Mouse (Mus musculus): ENCODE data around the gene AI837181. TPM values are rescaled to one million over a fixed set of nuclear protein-coding genes. Genes with fewer than 3 reads are reported as not detected.

Gene AI837181
- polyA plus RNA-seq, 1 experiment from 2014 or later, result 65.4 TPM

DNA sequence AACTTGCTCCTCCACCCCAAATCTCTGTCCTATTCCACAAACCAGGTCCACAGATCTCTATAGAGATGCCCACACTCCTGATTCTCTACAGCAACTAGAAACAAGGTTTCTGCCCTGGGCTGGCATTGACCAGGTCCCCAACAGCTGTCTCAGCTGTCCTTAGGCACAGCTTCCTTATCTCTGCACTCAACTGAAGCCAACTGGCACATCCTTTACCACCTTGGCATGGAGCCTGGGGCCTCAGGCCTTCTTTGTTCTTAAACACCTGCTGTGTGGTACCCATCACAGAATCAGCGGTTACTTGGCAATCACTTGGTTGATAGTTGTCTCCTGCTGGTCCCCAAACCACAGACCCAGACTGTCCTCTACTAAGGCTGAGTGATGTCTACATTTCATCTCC lies 5.5 kb downstream of the AI837181 start:
- Histone ChIP-seq H3K4me3 (no peak overlapping the region), H3K36me3 (peaks cover 15% of the 10 kb centered on the region)
- no peak for ATAC-seq (ENCODE audit: low FRiP score, low read depth)

DNA sequence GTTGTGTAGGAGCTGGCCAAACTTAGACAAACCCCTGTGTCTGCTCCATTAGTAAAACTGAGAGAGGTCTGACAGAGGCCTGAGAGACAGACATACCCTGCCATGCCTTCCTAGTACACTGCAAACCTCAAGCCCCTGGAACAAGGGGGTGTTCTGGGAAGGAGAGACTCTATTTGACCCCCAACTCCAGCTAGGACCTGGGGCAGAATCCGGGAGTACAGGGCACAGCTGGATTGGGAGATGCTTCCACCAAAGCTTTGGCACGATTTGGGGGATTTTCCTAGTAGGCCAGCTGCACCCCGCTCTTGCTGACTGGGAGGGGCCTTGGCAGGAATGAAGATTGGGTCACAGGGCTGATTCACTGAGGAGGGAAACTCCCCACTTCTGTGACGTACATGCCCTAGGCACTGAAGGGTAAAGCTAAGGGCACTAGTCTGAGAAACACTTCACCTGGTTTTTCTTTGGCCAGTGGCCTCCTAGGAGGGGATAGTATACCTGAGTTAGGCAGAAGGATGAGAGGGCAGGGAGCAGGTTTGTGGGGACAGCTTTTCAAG lies 7.0 kb downstream of the AI837181 start:
- Histone ChIP-seq H3K9ac (no peak overlapping the region), H3K4me2 (replicated peaks) (no peak overlapping the region), H3K36me3 (peaks cover 4% of the 10 kb centered on the region), H3K27me3 (replicated peaks) (no peaks in the 10 kb centered on the region; the same call in 1 of the 2 replicates), H3K27ac (no peak overlapping the region), H3K4me3 (no peak overlapping the region), H3K4me1 (peaks cover 9% of the 10 kb centered on the region), H3K9me3 (no peaks in the 10 kb centered on the region)
- no peak for ATAC-seq (ENCODE audit: low FRiP score, low read depth)
- 84% methylated on average over 4 of the region's 4 CpGs for WGBS

More for the DNA sequence above, 5.5 kb downstream of the AI837181 start:
- no peaks in the 10 kb centered on the region for H3K27me3 ChIP-seq (replicated peaks)
- H3K9ac ChIP-seq, result no peak overlapping the region
- H3K9me3 ChIP-seq, result no peaks in the 10 kb centered on the region
- WGBS, result 85% methylated on average over 1 of the region's 1 CpGs
- H3K27ac ChIP-seq, result no peak overlapping the region
- no peak overlapping the region for H3K4me2 ChIP-seq (replicated peaks)
- peaks cover 23% of the 10 kb centered on the region for H3K4me1 ChIP-seq

GRCm38 (mm10) chr19:5432992-5433852 lies 8.3 kb downstream of the AI837181 start:
- 0 out of 2 replicates have a peak overlapping the region, but pooled peaks have one; percentile 10 for H3K27ac ChIP-seq
- peaks cover 8% of the 10 kb centered on the region for H3K4me1 ChIP-seq
- peak overlapping the region; percentile 24 for H3K4me3 ChIP-seq
- no peaks in the 10 kb centered on the region; the same call in 1 of the 2 replicates for H3K27me3 ChIP-seq (replicated peaks)
- no peaks in the 10 kb centered on the region; the same call in 1 of the 2 replicates for H3K36me3 ChIP-seq
- no peaks in the 10 kb centered on the region for H3K9me3 ChIP-seq
- H3K4me2 ChIP-seq (replicated peaks), result peak overlapping the region; percentile 59
- peak overlapping the region; percentile 23; the same call in 1 of the 2 replicates for H3K9ac ChIP-seq
- 13% methylated on average over 16 of the region's 16 CpGs for WGBS
- no peak for ATAC-seq (ENCODE audit: low FRiP score, low read depth)

DNA sequence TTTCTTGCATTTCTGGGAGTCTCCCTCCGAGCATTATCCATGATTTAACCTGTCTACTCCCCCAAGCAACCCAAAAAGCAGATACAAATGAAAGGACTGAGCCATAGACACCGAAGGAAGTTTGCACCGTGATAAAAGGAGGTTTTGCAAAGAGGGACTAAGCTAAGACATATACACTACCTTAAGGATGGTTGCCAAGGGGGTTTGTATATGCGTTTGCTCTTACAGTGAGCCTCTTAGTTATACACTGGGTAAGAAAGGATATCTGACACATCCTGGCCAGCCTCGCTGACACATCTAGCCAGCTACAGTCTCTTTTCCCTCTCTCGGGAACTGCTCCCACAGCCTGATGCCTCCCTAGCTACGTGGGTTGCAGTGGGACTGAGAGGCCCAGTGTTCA lies 9.0 kb downstream of the AI837181 start:
- no peak overlapping the region for H3K4me3 ChIP-seq
- WGBS, result 68% methylated on average over 7 of the region's 7 CpGs
- no peak overlapping the region for H3K27ac ChIP-seq
- H3K4me1 ChIP-seq, result peaks cover 8% of the 10 kb centered on the region
- no peak for ATAC-seq (ENCODE audit: low FRiP score, low read depth)
- H3K27me3 ChIP-seq (replicated peaks), result no peaks in the 10 kb centered on the region; the same call in 1 of the 2 replicates
- no peaks in the 10 kb centered on the region; the same call in 1 of the 2 replicates for H3K36me3 ChIP-seq
- no peak overlapping the region for H3K4me2 ChIP-seq (replicated peaks)
- no peaks in the 10 kb centered on the region for H3K9me3 ChIP-seq
- H3K9ac ChIP-seq, result no peak overlapping the region

DNA sequence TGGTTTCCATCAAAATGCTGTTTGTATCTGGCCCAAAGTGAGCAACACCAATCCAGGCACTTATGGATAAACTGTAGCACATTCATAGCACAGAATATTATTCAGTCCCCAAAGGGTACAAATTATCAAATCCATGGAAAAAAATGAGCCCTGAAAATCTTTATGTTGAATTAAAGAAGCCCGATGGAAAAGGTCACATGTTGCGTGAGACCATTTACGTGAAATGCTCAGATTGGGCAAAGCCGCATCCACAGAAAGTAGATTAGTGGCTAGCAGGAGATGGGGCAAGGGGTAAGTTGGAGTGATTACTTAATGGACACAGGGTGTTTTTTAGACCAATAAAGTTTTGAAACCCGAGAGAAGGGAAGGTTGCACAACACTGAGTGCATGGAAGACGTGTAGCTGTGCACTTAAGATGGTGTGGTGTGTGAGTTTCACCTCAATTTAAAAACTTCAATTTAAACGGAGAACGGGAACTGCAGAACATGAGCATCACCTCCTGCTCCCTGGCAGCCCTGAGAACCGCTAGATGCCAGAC lies 19.5 kb downstream of the AI837181 start:
- Histone ChIP-seq H3K36me3 (no peaks in the 10 kb centered on the region), H3K4me3 (no peak overlapping the region), H3K9me3 (peaks cover 9% of the 10 kb centered on the region; the same call in 1 of the 2 replicates), H3K9ac (no peak overlapping the region), H3K27ac (no peak overlapping the region), H3K27me3 (replicated peaks) (peaks cover 46% of the 10 kb centered on the region), H3K4me1 (peaks cover 16% of the 10 kb centered on the region), H3K4me2 (replicated peaks) (no peak overlapping the region)
- 74% methylated on average over 9 of the region's 9 CpGs for WGBS
- ATAC-seq (ENCODE audit: low FRiP score, low read depth), result no peak

- H3K36me3 ChIP-seq, result no peaks in the 10 kb centered on the region
- H3K9ac ChIP-seq, result no peak overlapping the region
- H3K27ac ChIP-seq, result no peak overlapping the region
- peaks cover 51% of the 10 kb centered on the region for H3K27me3 ChIP-seq (replicated peaks)
- peaks cover 16% of the 10 kb centered on the region for H3K4me1 ChIP-seq
- WGBS, result 42% methylated on average over 7 of the region's 7 CpGs
- H3K4me3 ChIP-seq, result no peak overlapping the region
- H3K4me2 ChIP-seq (replicated peaks), result no peak overlapping the region
- peaks cover 7% of the 10 kb centered on the region; the same call in 1 of the 2 replicates for H3K9me3 ChIP-seq
- no peak for ATAC-seq (ENCODE audit: low FRiP score, low read depth)
Measured at GRCm38 (mm10) chr19:5444954-5445353, 20.0 kb downstream of the AI837181 start.

DNA sequence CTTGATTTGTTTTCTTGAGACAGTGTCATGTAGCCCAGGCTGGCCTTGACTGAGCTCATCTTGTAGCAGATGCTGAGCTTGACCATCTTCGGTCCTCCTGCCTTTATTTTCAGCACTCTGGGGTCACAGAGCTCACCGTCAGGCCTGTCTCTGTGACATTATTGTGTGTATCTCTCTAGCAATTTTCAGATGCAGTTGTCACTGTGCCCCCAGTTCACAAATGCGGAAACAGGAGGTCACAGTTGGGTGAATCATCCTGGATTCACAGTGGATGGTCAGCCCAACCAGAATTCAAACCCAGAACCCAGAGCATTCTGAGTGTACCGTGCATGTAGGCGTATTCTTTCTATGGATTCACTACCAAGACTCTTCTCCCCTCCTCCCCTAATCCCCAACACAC lies 20.8 kb downstream of the AI837181 start:
- 90% methylated on average over 5 of the region's 5 CpGs for WGBS
- Histone ChIP-seq H3K4me1 (peaks cover 16% of the 10 kb centered on the region), H3K4me3 (no peak overlapping the region), H3K4me2 (replicated peaks) (no peak overlapping the region), H3K9ac (no peak overlapping the region), H3K27ac (no peak overlapping the region), H3K9me3 (no peaks in the 10 kb centered on the region), H3K27me3 (replicated peaks) (peaks cover 59% of the 10 kb centered on the region), H3K36me3 (no peaks in the 10 kb centered on the region)
- ATAC-seq (ENCODE audit: low FRiP score, low read depth), result no peak

- H3K4me2 ChIP-seq (replicated peaks), result peak within 1 kb of the TSS; percentile 95
- peak within 1 kb of the TSS; percentile 34 for H3K4me3 ChIP-seq
- H3K27me3 ChIP-seq (replicated peaks), result peaks cover 60% of the 10 kb centered on the region
- ATAC-seq (ENCODE audit: low FRiP score, low read depth), result 0 out of 2 replicates have a peak, but pooled peaks have one; percentile 44
- no peak within 1 kb of the TSS for H3K27ac ChIP-seq
- peak within 1 kb of the TSS; percentile 54 for H3K9ac ChIP-seq
- H3K4me1 ChIP-seq, result peaks cover 16% of the 10 kb centered on the region
- H3K9me3 ChIP-seq, result no peaks in the 10 kb centered on the region
- 1% methylated on average over 70 of the region's 70 CpGs for WGBS
- no peaks in the 10 kb centered on the region for H3K36me3 ChIP-seq
Measured at GRCm38 (mm10) chr19:5447515-5448353, 22.8 kb downstream of the AI837181 start, which contains the start of gene Fosl1. TSS of gene Fosl1 (plus strand) at chr19:5447547.

GRCm38 (mm10) chr19:5448354-5449150 lies 23.6 kb downstream of the AI837181 start:
- Histone ChIP-seq H3K4me3 (peak overlapping the region; percentile 34), H3K27me3 (replicated peaks) (peaks cover 60% of the 10 kb centered on the region), H3K36me3 (no peaks in the 10 kb centered on the region), H3K27ac (no peak overlapping the region), H3K9ac (peak overlapping the region; percentile 54; the same call in 1 of the 2 replicates), H3K4me1 (peaks cover 16% of the 10 kb centered on the region), H3K4me2 (replicated peaks) (peak overlapping the region; percentile 95), H3K9me3 (no peaks in the 10 kb centered on the region)
- ATAC-seq (ENCODE audit: low FRiP score, low read depth), result no peak
- WGBS, result 7% methylated on average over 36 of the region's 36 CpGs

DNA sequence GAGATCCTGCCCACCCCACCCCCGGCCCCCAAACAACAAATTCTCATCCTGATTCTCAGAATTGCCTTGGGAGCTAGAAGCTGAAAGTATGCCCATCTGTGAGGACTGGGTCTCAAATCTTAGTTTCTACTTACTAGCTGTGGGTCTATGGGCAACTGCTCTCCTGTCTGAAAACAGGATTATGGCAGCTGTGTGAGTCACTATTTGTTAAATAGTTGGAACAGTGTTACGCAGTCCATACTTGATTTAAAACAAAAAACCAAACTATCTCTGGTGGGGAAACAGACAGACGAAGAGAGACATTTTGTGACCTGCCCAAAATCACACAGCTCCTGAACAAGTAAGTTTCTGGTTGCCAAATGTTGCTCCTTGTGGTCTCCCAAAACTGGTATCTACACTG lies 24.7 kb downstream of the AI837181 start:
- Histone ChIP-seq H3K4me1 (peaks cover 18% of the 10 kb centered on the region), H3K27me3 (replicated peaks) (peaks cover 60% of the 10 kb centered on the region), H3K4me2 (replicated peaks) (no peak overlapping the region), H3K9ac (no peak overlapping the region), H3K27ac (no peak overlapping the region), H3K4me3 (no peak overlapping the region), H3K9me3 (no peaks in the 10 kb centered on the region), H3K36me3 (peaks cover 9% of the 10 kb centered on the region; the same call in 1 of the 2 replicates)
- no peak for ATAC-seq (ENCODE audit: low FRiP score, low read depth)
- WGBS, result 90% methylated on average over 3 of the region's 3 CpGs

DNA sequence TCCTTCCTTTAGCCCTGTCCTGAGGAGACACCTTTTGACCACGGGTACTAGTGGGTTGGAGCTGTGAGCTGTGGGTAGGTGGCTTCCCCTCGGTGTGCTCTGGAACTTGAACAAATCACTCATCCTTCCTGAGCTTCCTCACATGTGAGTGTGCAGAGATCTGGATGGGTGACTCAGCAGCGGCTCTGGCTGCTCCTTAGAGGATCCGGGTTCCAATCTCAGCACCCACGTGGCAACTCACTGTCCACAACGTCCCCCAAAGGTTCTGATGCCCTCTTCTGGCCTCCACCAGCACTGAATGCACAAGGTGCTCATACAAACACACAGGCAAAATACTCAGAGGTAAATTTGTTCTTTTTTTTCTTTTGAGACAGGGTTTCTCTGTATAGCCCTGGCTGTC lies 26.8 kb downstream of the AI837181 start:
- H3K27me3 ChIP-seq (replicated peaks), result peaks cover 41% of the 10 kb centered on the region
- no peak for ATAC-seq (ENCODE audit: low FRiP score, low read depth)

More for the DNA sequence above, 26.8 kb downstream of the AI837181 start:
- Histone ChIP-seq H3K36me3 (peaks cover 10% of the 10 kb centered on the region; the same call in 1 of the 2 replicates), H3K4me3 (no peak overlapping the region), H3K4me1 (peaks cover 39% of the 10 kb centered on the region), H3K27ac (no peak overlapping the region), H3K9ac (no peak overlapping the region), H3K9me3 (no peaks in the 10 kb centered on the region), H3K4me2 (replicated peaks) (no peak overlapping the region)
- 87% methylated on average over 6 of the region's 6 CpGs for WGBS

Data from neural tube, embryonic 12.5 days (tissue).